Mouse (Mus musculus) megakaryocyte, embryonic 14.5 days (primary cell): ENCODE results near the gene Gabrd.

Experiments
- FLI1 ChIP-seq: IDR thresholded peaks from 2 replicates; pipeline ENCODE4 v1.6.1; 2012; ENCODE audit warnings: low read length, inconsistent platforms, mixed read lengths
- GATA1 ChIP-seq: IDR thresholded peaks from 3 replicates; pipeline ENCODE4 v1.6.1; 2012; ENCODE audit warnings: mixed read lengths, low read length, inconsistent platforms, borderline replicate concordance

DNA sequence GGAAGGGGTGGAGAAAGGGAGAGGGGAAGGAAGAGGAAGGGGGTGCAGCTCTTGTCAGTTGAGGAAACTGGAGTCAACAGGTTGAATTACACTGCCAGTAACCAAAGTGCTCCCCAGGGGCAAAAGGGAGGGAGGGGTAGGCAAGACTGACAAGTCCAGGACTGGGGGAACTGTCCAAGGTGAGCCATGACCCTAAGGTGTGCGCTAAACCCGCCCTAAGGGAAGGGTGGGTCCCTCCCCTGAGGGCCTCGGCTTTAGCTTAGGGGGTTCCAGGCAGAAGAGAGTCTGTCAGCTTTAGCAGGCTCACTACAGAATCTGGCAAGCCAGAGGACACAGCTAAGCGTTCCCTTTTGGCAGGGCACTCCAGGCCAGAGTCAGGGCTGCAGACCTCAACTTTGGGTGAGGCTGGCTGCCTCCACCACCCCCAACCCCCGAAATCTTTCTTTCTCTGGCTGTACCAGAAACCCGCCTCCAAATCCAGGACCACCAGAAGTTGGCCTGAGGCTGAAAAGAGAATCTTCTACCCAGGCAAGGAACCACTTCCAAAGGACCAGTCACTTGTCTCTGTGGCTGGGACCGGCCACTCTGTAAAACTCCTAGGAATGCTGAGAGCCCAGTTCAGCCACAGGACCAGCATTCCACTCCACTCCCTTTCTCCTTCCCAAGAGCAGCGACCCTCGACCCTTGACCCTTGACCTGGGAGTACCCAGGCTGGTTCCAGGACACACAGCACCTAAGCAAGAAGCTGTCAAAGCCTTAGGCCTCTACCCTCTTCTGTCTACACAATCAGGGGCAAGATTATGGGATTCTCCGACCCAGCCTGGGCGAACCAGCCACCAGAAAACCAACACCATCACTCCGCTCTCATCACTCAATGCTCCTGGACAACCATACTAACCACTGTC lies 38.1 kb downstream of the Gabrd start:
- TF ChIP-seq GATA1 (no peak), FLI1 (no peak)
